Mouse (Mus musculus) central nervous system, embryonic 14 days (tissue): ENCODE results near the gene Slc17a3. TPM values are rescaled to one million over a fixed set of nuclear protein-coding genes. Genes with fewer than 3 reads are reported as not detected.

Experiments
- polyA plus RNA-seq: library from polyadenylated mRNA; depleted of rRNA; stranded (reverse); fragments of >200 nt; gene quantifications from 2 replicates; pipeline ENCODE4 v1.2.3, GENCODE M21; 2012; rRNA removed

Slc17a3 gene
- 0.01 TPM in 1 of 2 replicates, not detected in the other for polyA plus RNA-seq

GRCm38 (mm10) chr13:23839308-23839707, at the start of gene Slc17a3:
Slc17a3 (plus strand) TSS chr13:23839434.

GRCm38 (mm10) chr13:23806422-23807052, 32.7 kb upstream of the Slc17a3 start, which contains the start of gene Slc17a2:
Slc17a2 (plus strand) TSS chr13:23806993.

GRCm38 (mm10) chr13:23867405-23867804, 28.2 kb downstream of the Slc17a3 start, which contains the start of gene Slc17a1:
Slc17a1 (plus strand) TSS chr13:23867750.

Other genes starting within 250 kb of the Slc17a3 start
- 2.1 and 2.5 TPM in 2 replicates for gene Hist1h2be, start 218.3 kb upstream of the Slc17a3 start, polyA plus RNA-seq
- 5.2 and 7.1 TPM in 2 replicates for gene Hist1h1e, start 216.9 kb upstream of the Slc17a3 start, polyA plus RNA-seq
- gene Hist1h2ac, start 155.5 kb upstream of the Slc17a3 start, polyA plus RNA-seq = 1.2 and 1.3 TPM in 2 replicates
- 25.7 and 29.8 TPM in 2 replicates for gene Hist1h2bc, start 155.2 kb upstream of the Slc17a3 start, polyA plus RNA-seq
- 0.16 TPM in 1 of 2 replicates, not detected in the other for gene Hist1h1t, start 143.6 kb upstream of the Slc17a3 start, polyA plus RNA-seq
- gene Hist1h4c, start 141.0 kb upstream of the Slc17a3 start, polyA plus RNA-seq = 7.0 and 8.6 TPM in 2 replicates
- 2.3 and 2.4 TPM in 2 replicates for gene Hfe, start 128.6 kb upstream of the Slc17a3 start, polyA plus RNA-seq
- 12.2 and 12.7 TPM in 2 replicates for gene Hist1h1c, start 100.6 kb upstream of the Slc17a3 start, polyA plus RNA-seq
- 19.7 and 29.1 TPM in 2 replicates for gene Hist1h3c, start 93.8 kb upstream of the Slc17a3 start, polyA plus RNA-seq
- gene Hist1h2bb, start 92.7 kb upstream of the Slc17a3 start, polyA plus RNA-seq = 6.1 and 9.8 TPM in 2 replicates
- 24.0 and 28.7 TPM in 2 replicates for gene Hist1h2ab, start 88.3 kb upstream of the Slc17a3 start, polyA plus RNA-seq
- gene Hist1h3b, start 87.2 kb upstream of the Slc17a3 start, polyA plus RNA-seq = 26.1 and 47.9 TPM in 2 replicates
- 20.0 and 24.9 TPM in 2 replicates for gene Hist1h4b, start 82.4 kb upstream of the Slc17a3 start, polyA plus RNA-seq
- gene Hist1h4a, start 78.2 kb upstream of the Slc17a3 start, polyA plus RNA-seq = 8.6 and 12.5 TPM in 2 replicates
- gene Hist1h3a, start 77.0 kb upstream of the Slc17a3 start, polyA plus RNA-seq = 15.6 and 21.5 TPM in 2 replicates
- gene Hist1h1a, start 75.8 kb upstream of the Slc17a3 start, polyA plus RNA-seq = 3.5 and 4.3 TPM in 2 replicates
- gene Trim38, start 69.5 kb upstream of the Slc17a3 start, polyA plus RNA-seq = 0.02 TPM in 1 of 2 replicates, not detected in the other
- gene Slc17a2, start 32.4 kb upstream of the Slc17a3 start, polyA plus RNA-seq = not detected in 2 replicates
- not detected in 2 replicates for gene Slc17a1, start 28.3 kb downstream of the Slc17a3 start, polyA plus RNA-seq
- not detected in 2 replicates for gene Slc17a4, start 75.6 kb downstream of the Slc17a3 start, polyA plus RNA-seq
- not detected in 2 replicates for gene Hist1h2ba, start 94.7 kb downstream of the Slc17a3 start, polyA plus RNA-seq
- not detected in 2 replicates for gene Hist1h2aa, start 95.0 kb downstream of the Slc17a3 start, polyA plus RNA-seq
- gene Scgn, start 151.8 kb downstream of the Slc17a3 start, polyA plus RNA-seq = 1.2 and 1.5 TPM in 2 replicates